Mouse (Mus musculus): Measurements from ENCODE around the gene Tet1.

GRCm38 (mm10) chr10:62847069-62847626, 61.6 kb downstream of the Tet1 start:
- TF ChIP-seq CTCF (IDR thresholded peaks at IDR 0.05; ENCODE audit: low read depth) (peak; percentile 52), EP300 (optimal IDR thresholded peaks at IDR 0.05) (no peak)
